Mouse (Mus musculus) CH12.LX (cell line): Measurements from ENCODE around the gene Gdf15. TPM values are rescaled to one million over a fixed set of nuclear protein-coding genes. Genes with fewer than 3 reads are reported as not detected.

Experiments used
- DNase-seq: peaks from one replicate; pipeline ENCODE4 v3.0.0-alpha.2; 2013; ENCODE audit errors: extremely low read depth
- H3K27ac ChIP-seq: 2 replicates; pipeline ENCODE4 v1.5.1; 2012; ENCODE audit warnings: low read depth, mild to moderate bottlenecking, control low read depth, moderate library complexity; ENCODE audit not compliant: insufficient read depth
- H3K27me3 ChIP-seq: replicated peaks from 2 replicates; pipeline ENCODE3; 2012; ENCODE audit warnings: inconsistent platforms
- H3K36me3 ChIP-seq, 2 experiments: replicated peaks in 1 of 2; 2 replicates each; pipeline versions ENCODE3 to v1.6.1; 2012; ENCODE audit warnings: inconsistent platforms in 1 of 2, low read length in 1 of 2, mild to moderate bottlenecking in 1 of 2, mixed read lengths in 1 of 2, moderate library complexity in 1 of 2; ENCODE audit not compliant: control insufficient read depth in 1 of 2, insufficient read depth in 1 of 2
- H3K4me1 ChIP-seq, 2 experiments: 2 replicates each; pipeline ENCODE4 v1.6.1; 2012; ENCODE audit warnings: inconsistent platforms in 1 of 2, moderate library complexity in 1 of 2; ENCODE audit not compliant: insufficient read depth in 2 of 2, control insufficient read depth in 1 of 2
- H3K4me2 ChIP-seq: 2 replicates; pipeline ENCODE4 v1.6.1; 2012; ENCODE audit warnings: low read depth, mild to moderate bottlenecking, control low read depth; ENCODE audit not compliant: poor library complexity, insufficient read depth, severe bottlenecking
- H3K4me3 ChIP-seq, 3 experiments: fragments of 150-350 bp in 1 of 3; sonication (generic) in 1 of 3; replicated peaks in 1 of 3; 2 replicates each; pipeline versions ENCODE3 to v1.5.1; 2011 to 2012; ENCODE audit warnings: low read depth in 2 of 3, low read length in 2 of 3, mild to moderate bottlenecking in 2 of 3, moderate library complexity in 2 of 3, control low read depth in 1 of 3, improper control_type of control experiment in 1 of 3, inconsistent platforms in 1 of 3, mixed read lengths in 1 of 3; ENCODE audit not compliant: poor library complexity in 1 of 3
- H3K79me2 ChIP-seq: replicated peaks from 2 replicates; pipeline ENCODE4 v1.6.1; 2012; ENCODE audit warnings: mild to moderate bottlenecking, moderate library complexity; ENCODE audit not compliant: control insufficient read depth, poor library complexity, insufficient read depth, severe bottlenecking; ENCODE audit errors: extremely low read depth
- H3K9ac ChIP-seq: 2 replicates; pipeline ENCODE4 v1.6.1; 2012; ENCODE audit warnings: low read depth, mild to moderate bottlenecking, control low read depth, moderate library complexity; ENCODE audit not compliant: insufficient read depth
- H3K9me3 ChIP-seq: replicated peaks from 2 replicates; pipeline ENCODE3; 2012; ENCODE audit warnings: low read length, inconsistent platforms, mixed read lengths
- BHLHE40 ChIP-seq: IDR thresholded peaks from 2 replicates; pipeline ENCODE4 v1.6.1; 2011; ENCODE audit warnings: mild to moderate bottlenecking, low read depth, low read length, improper control_type of control experiment
- CHD2 ChIP-seq: IDR thresholded peaks from 2 replicates; pipeline ENCODE4 v1.6.1; 2011; ENCODE audit warnings: low read length, improper control_type of control experiment
- E2F4 ChIP-seq: IDR thresholded peaks from 2 replicates; pipeline ENCODE4 v1.6.1; 2011; ENCODE audit warnings: low read depth, low read length, improper control_type of control experiment; ENCODE audit not compliant: insufficient replicate concordance
- EP300 ChIP-seq: IDR thresholded peaks from 2 replicates; pipeline ENCODE4 v1.6.1; 2011; ENCODE audit warnings: low read length, improper control_type of control experiment
- ETS1 ChIP-seq: conservative IDR thresholded peaks from 2 replicates; pipeline ENCODE4 v1.6.1; 2012; ENCODE audit warnings: low read depth, mild to moderate bottlenecking, inconsistent platforms, low read length, improper control_type of control experiment, moderate library complexity
- HCFC1 ChIP-seq: IDR thresholded peaks from 2 replicates; pipeline ENCODE4 v1.6.1; 2012; ENCODE audit warnings: low read depth, mild to moderate bottlenecking, inconsistent platforms, low read length, improper control_type of control experiment
- IRF4 ChIP-seq: IDR thresholded peaks from 2 replicates; pipeline ENCODE4 v1.6.1; 2014; ENCODE audit warnings: low read depth, mild to moderate bottlenecking, inconsistent platforms, low read length, improper control_type of control experiment
- JUN ChIP-seq: IDR thresholded peaks from 2 replicates; pipeline ENCODE4 v1.6.1; 2011; ENCODE audit warnings: low read depth, mild to moderate bottlenecking, low read length, improper control_type of control experiment, moderate library complexity; ENCODE audit not compliant: insufficient read depth
- JUND ChIP-seq: conservative IDR thresholded peaks from 2 replicates; pipeline ENCODE4 v1.6.1; 2011; ENCODE audit warnings: low read depth, low read length, improper control_type of control experiment
- MAFK ChIP-seq: IDR thresholded peaks from 2 replicates; pipeline ENCODE4 v1.6.1; 2011; ENCODE audit warnings: low read length, improper control_type of control experiment; ENCODE audit not compliant: insufficient replicate concordance
- MAZ ChIP-seq: IDR thresholded peaks from 2 replicates; pipeline ENCODE4 v1.6.1; 2012; ENCODE audit warnings: low read depth, mild to moderate bottlenecking, inconsistent platforms, low read length, improper control_type of control experiment, moderate library complexity
- MEF2A ChIP-seq: IDR thresholded peaks from 2 replicates; pipeline ENCODE4 v1.6.1; 2014; ENCODE audit warnings: low read depth, mild to moderate bottlenecking, inconsistent platforms, low read length, improper control_type of control experiment, borderline replicate concordance
- MXI1 ChIP-seq: IDR thresholded peaks from 2 replicates; pipeline ENCODE4 v1.6.1; 2011; ENCODE audit warnings: mild to moderate bottlenecking, low read depth, low read length, improper control_type of control experiment
- PAX5 ChIP-seq: IDR thresholded peaks from 2 replicates; pipeline ENCODE4 v1.6.1; 2012; ENCODE audit warnings: low read length, inconsistent platforms, mixed read lengths
- POLR2A ChIP-seq: IDR thresholded peaks from 2 replicates; pipeline ENCODE4 v1.6.1; 2011; ENCODE audit warnings: low read depth, mild to moderate bottlenecking, improper control_type of control experiment, low read length
- RAD21 ChIP-seq: IDR thresholded peaks from 2 replicates; pipeline ENCODE4 v1.6.1; 2011; ENCODE audit warnings: low read depth, mild to moderate bottlenecking, low read length, improper control_type of control experiment, moderate library complexity
- RCOR1 ChIP-seq: conservative IDR thresholded peaks from 2 replicates; pipeline ENCODE4 v1.6.1; 2012; ENCODE audit warnings: low read depth, mild to moderate bottlenecking, inconsistent platforms, low read length, improper control_type of control experiment
- SIN3A ChIP-seq: IDR thresholded peaks from 2 replicates; pipeline ENCODE4 v1.6.1; 2012; ENCODE audit warnings: low read length, improper control_type of control experiment, inconsistent platforms
- SMC3 ChIP-seq: IDR thresholded peaks from 2 replicates; pipeline ENCODE4 v1.6.1; 2011; ENCODE audit warnings: low read depth, low read length, improper control_type of control experiment
- TBP ChIP-seq: conservative IDR thresholded peaks from 2 replicates; pipeline ENCODE4 v1.6.1; 2011; ENCODE audit warnings: low read depth, low read length, improper control_type of control experiment
- USF2 ChIP-seq: conservative IDR thresholded peaks from 2 replicates; pipeline ENCODE4 v1.6.1; 2011; ENCODE audit warnings: low read depth, low read length, improper control_type of control experiment
- ZC3H11A ChIP-seq: IDR thresholded peaks from 2 replicates; pipeline ENCODE4 v1.6.1; 2012; ENCODE audit warnings: low read depth, mild to moderate bottlenecking, inconsistent platforms, low read length, improper control_type of control experiment
- ZMIZ1 ChIP-seq: IDR thresholded peaks from 2 replicates; pipeline ENCODE4 v1.6.1; 2012; ENCODE audit warnings: low read depth, mild to moderate bottlenecking, inconsistent platforms, low read length, improper control_type of control experiment
- ZNF384 ChIP-seq: IDR thresholded peaks from 2 replicates; pipeline ENCODE4 v1.6.1; 2012; ENCODE audit warnings: low read depth, low read length, improper control_type of control experiment, inconsistent platforms
- dilution Hi-C: fragments of 300-500 bp; cut with MboI; formaldehyde crosslinking; loops from 2 replicates; pipeline ENCODE4 v1.14.3; 2020; ENCODE audit warnings: low sequenced_read_pairs; ENCODE audit not compliant: extremely low pct_unique_long_range_greater_than_20kb, extremely low pct_ligation_motif_present
- in situ Hi-C: fragments of 300-500 bp; cut with MboI; formaldehyde crosslinking; loops from 3 replicates; pipeline ENCODE4 v1.14.3; 2019; ENCODE audit warnings: low sequenced_read_pairs, low pct_ligation_motif_present, low pct_unique_long_range_greater_than_20kb, mixed read lengths
- polyA plus RNA-seq: library from polyadenylated mRNA; unstranded; fragments of >175 nt; gene quantifications from 2 replicates; pipeline ENCODE4 v1.2.1, GENCODE M21; 2012; ENCODE audit warnings: low read depth; ENCODE audit not compliant: insufficient read length
- total RNA-seq, 2 experiments: library from RNA; depleted of rRNA; stranded (reverse); fragments of 300-350 nt in 1 of 2; fragments of >200 nt in 1 of 2; gene quantifications; 2 replicates each; pipeline ENCODE4 v1.2.3; 2012 to 2014

The Gdf15 gene
- total and polyA plus RNA-seq, 3 experiments, result 0.16 to 0.21 TPM; not detected in 1

DNA sequence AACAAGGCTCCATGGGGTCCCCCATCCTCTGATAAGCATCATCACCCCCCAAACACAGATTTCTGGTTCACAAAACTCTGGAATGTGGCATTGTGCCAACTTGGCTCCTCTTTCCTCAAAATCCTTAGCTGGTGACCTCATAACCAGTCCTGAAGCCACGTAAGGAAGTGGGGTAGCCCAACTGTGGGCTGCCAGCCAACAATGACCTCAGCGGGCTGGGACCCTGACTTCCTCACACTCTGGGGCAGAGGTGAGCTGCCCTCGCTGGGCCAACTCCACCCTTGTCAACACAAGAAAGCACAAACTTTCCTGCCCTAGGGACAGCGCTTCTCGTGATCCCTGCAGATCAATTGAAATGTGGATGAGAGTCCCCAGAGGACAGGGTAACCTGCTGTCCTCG lies 1.8 kb upstream of the Gdf15 start:
- no peak overlapping the region for H3K4me2 ChIP-seq
- no peak overlapping the region for H3K9ac ChIP-seq

DNA sequence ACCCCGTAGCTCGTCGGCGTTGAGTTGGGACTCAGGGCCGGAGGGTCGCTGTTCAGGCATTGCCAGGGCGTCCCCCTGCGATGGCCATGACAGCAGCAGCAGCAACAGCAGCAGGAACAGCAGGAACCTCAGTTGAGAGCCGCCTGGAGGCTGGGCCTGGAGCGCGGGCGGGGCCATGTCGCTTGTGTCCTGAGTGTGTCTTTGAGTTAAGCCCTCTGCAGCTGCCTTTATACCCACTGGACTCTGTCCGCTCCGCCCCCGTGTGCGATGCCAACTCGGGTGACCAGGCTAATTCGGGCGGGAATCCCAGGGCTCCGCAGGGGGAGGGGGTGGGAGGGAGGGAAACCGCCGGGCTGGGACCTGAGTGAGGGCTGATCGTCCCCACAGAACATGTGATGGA lies 820 bp downstream of the Gdf15 start:
- DNase-seq, result no peak
- Histone ChIP-seq H3K4me1 (peaks cover 28 to 73% of the 10 kb centered on the region in 2 experiments), H3K4me3 (no peak overlapping the region), H3K9me3 (peaks cover 2% of the 10 kb centered on the region), H3K4me2 (no peak overlapping the region), H3K27ac (no peak overlapping the region), H3K27me3 (no peaks in the 10 kb centered on the region), H3K9ac (no peak overlapping the region), H3K36me3 (no peaks in the 10 kb centered on the region), H3K79me2 (no peaks in the 10 kb centered on the region)
- no peak for TF ChIP-seq HCFC1
- TF ChIP-seq TBP, result no peak
- TF ChIP-seq ZC3H11A, result no peak
- no peak for TF ChIP-seq MEF2A
- no peak for TF ChIP-seq SMC3
- no peak for TF ChIP-seq RAD21
- no peak for TF ChIP-seq JUND
- no peak for TF ChIP-seq PAX5
- no peak for TF ChIP-seq RCOR1
- dilution Hi-C loops, result no loop called here
- in situ Hi-C loops, result no loop called here

More for the DNA sequence above, 1.8 kb upstream of the Gdf15 start:
- H3K27me3 ChIP-seq, result no peaks in the 10 kb centered on the region
- peak overlapping the region; percentile 100 for H3K27ac ChIP-seq
- dilution Hi-C loops (no loop called here), in situ Hi-C loops (no loop called here)
- no peaks in the 10 kb centered on the region for H3K79me2 ChIP-seq
- no peak overlapping the region for H3K4me3 ChIP-seq
- TF ChIP-seq USF2 (no peak), JUN (no peak), BHLHE40 (no peak), EP300 (no peak), SIN3A (no peak), MAZ (no peak), POLR2A (no peak), CHD2 (no peak), JUND (no peak), E2F4 (no peak), ZMIZ1 (no peak), ETS1 (no peak), MEF2A (no peak), MAFK (no peak), MXI1 (no peak), ZNF384 (no peak), IRF4 (no peak)
- TF ChIP-seq, all 38 proteins: peak for 0
- no peak for DNase-seq
- Histone ChIP-seq H3K9me3 (peaks cover 2% of the 10 kb centered on the region), H3K36me3 (no peaks in the 10 kb centered on the region), H3K4me1 (peaks cover 36 to 90% of the 10 kb centered on the region in 2 experiments)
